Mouse (Mus musculus) CH12.LX (cell line): ENCODE data around the gene Ttc13. TPM values are rescaled to one million over a fixed set of nuclear protein-coding genes. Genes with fewer than 3 reads are reported as not detected.

Experiments
- DNase-seq: peaks from one replicate; pipeline ENCODE4 v3.0.0-alpha.2; 2013; ENCODE audit errors: extremely low read depth
- H3K27ac ChIP-seq: 2 replicates; pipeline ENCODE4 v1.5.1; 2012; ENCODE audit warnings: low read depth, mild to moderate bottlenecking, control low read depth, moderate library complexity; ENCODE audit not compliant: insufficient read depth
- H3K27me3 ChIP-seq: replicated peaks from 2 replicates; pipeline ENCODE3; 2012; ENCODE audit warnings: inconsistent platforms
- H3K36me3 ChIP-seq, 2 experiments: replicated peaks in 1 of 2; 2 replicates each; pipeline versions ENCODE3 to v1.6.1; 2012; ENCODE audit warnings: inconsistent platforms in 1 of 2, low read length in 1 of 2, mild to moderate bottlenecking in 1 of 2, mixed read lengths in 1 of 2, moderate library complexity in 1 of 2; ENCODE audit not compliant: control insufficient read depth in 1 of 2, insufficient read depth in 1 of 2
- H3K4me1 ChIP-seq, 2 experiments: 2 replicates each; pipeline ENCODE4 v1.6.1; 2012; ENCODE audit warnings: inconsistent platforms in 1 of 2, moderate library complexity in 1 of 2; ENCODE audit not compliant: insufficient read depth in 2 of 2, control insufficient read depth in 1 of 2
- H3K4me2 ChIP-seq: 2 replicates; pipeline ENCODE4 v1.6.1; 2012; ENCODE audit warnings: low read depth, mild to moderate bottlenecking, control low read depth; ENCODE audit not compliant: poor library complexity, insufficient read depth, severe bottlenecking
- H3K4me3 ChIP-seq, 3 experiments: fragments of 150-350 bp in 1 of 3; sonication (generic) in 1 of 3; replicated peaks in 1 of 3; 2 replicates each; pipeline versions ENCODE3 to v1.5.1; 2011 to 2012; ENCODE audit warnings: low read depth in 2 of 3, low read length in 2 of 3, mild to moderate bottlenecking in 2 of 3, moderate library complexity in 2 of 3, control low read depth in 1 of 3, improper control_type of control experiment in 1 of 3, inconsistent platforms in 1 of 3, mixed read lengths in 1 of 3; ENCODE audit not compliant: poor library complexity in 1 of 3
- H3K79me2 ChIP-seq: replicated peaks from 2 replicates; pipeline ENCODE4 v1.6.1; 2012; ENCODE audit warnings: mild to moderate bottlenecking, moderate library complexity; ENCODE audit not compliant: control insufficient read depth, poor library complexity, insufficient read depth, severe bottlenecking; ENCODE audit errors: extremely low read depth
- H3K9ac ChIP-seq: 2 replicates; pipeline ENCODE4 v1.6.1; 2012; ENCODE audit warnings: low read depth, mild to moderate bottlenecking, control low read depth, moderate library complexity; ENCODE audit not compliant: insufficient read depth
- H3K9me3 ChIP-seq: replicated peaks from 2 replicates; pipeline ENCODE3; 2012; ENCODE audit warnings: low read length, inconsistent platforms, mixed read lengths
- CHD1 ChIP-seq: IDR thresholded peaks from 2 replicates; pipeline ENCODE4 v1.6.1; 2012; ENCODE audit warnings: low read depth, low read length, improper control_type of control experiment, inconsistent platforms
- ELF1 ChIP-seq: IDR thresholded peaks from 2 replicates; pipeline ENCODE4 v1.6.1; 2014; ENCODE audit warnings: low read depth, mild to moderate bottlenecking, inconsistent platforms, low read length, improper control_type of control experiment
- EP300 ChIP-seq: IDR thresholded peaks from 2 replicates; pipeline ENCODE4 v1.6.1; 2011; ENCODE audit warnings: low read length, improper control_type of control experiment
- GABPA ChIP-seq: IDR thresholded peaks from 2 replicates; pipeline ENCODE4 v1.6.1; 2012; ENCODE audit warnings: low read depth, low read length, improper control_type of control experiment, inconsistent platforms; ENCODE audit not compliant: insufficient replicate concordance
- HCFC1 ChIP-seq: IDR thresholded peaks from 2 replicates; pipeline ENCODE4 v1.6.1; 2012; ENCODE audit warnings: low read depth, mild to moderate bottlenecking, inconsistent platforms, low read length, improper control_type of control experiment
- IRF4 ChIP-seq: IDR thresholded peaks from 2 replicates; pipeline ENCODE4 v1.6.1; 2014; ENCODE audit warnings: low read depth, mild to moderate bottlenecking, inconsistent platforms, low read length, improper control_type of control experiment
- JUN ChIP-seq: IDR thresholded peaks from 2 replicates; pipeline ENCODE4 v1.6.1; 2011; ENCODE audit warnings: low read depth, mild to moderate bottlenecking, low read length, improper control_type of control experiment, moderate library complexity; ENCODE audit not compliant: insufficient read depth
- JUND ChIP-seq: conservative IDR thresholded peaks from 2 replicates; pipeline ENCODE4 v1.6.1; 2011; ENCODE audit warnings: low read depth, low read length, improper control_type of control experiment
- MEF2A ChIP-seq: IDR thresholded peaks from 2 replicates; pipeline ENCODE4 v1.6.1; 2014; ENCODE audit warnings: low read depth, mild to moderate bottlenecking, inconsistent platforms, low read length, improper control_type of control experiment, borderline replicate concordance
- MXI1 ChIP-seq: IDR thresholded peaks from 2 replicates; pipeline ENCODE4 v1.6.1; 2011; ENCODE audit warnings: mild to moderate bottlenecking, low read depth, low read length, improper control_type of control experiment
- MYC ChIP-seq: IDR thresholded peaks from 2 replicates; pipeline ENCODE4 v1.6.1; 2011; ENCODE audit warnings: low read depth, mild to moderate bottlenecking, improper control_type of control experiment, low read length
- NRF1 ChIP-seq: IDR thresholded peaks from 2 replicates; pipeline ENCODE4 v1.6.1; 2014; ENCODE audit warnings: low read depth, mild to moderate bottlenecking, inconsistent platforms, low read length, improper control_type of control experiment, moderate library complexity
- PAX5 ChIP-seq: IDR thresholded peaks from 2 replicates; pipeline ENCODE4 v1.6.1; 2012; ENCODE audit warnings: low read length, inconsistent platforms, mixed read lengths
- POLR2A ChIP-seq: IDR thresholded peaks from 2 replicates; pipeline ENCODE4 v1.6.1; 2011; ENCODE audit warnings: low read depth, mild to moderate bottlenecking, improper control_type of control experiment, low read length
- UBTF ChIP-seq: IDR thresholded peaks from 2 replicates; pipeline ENCODE4 v1.6.1; 2012; ENCODE audit warnings: low read depth, mild to moderate bottlenecking, inconsistent platforms, low read length, improper control_type of control experiment, moderate library complexity
- USF1 ChIP-seq: IDR thresholded peaks from 2 replicates; pipeline ENCODE4 v1.6.1; 2014; ENCODE audit warnings: low read depth, mild to moderate bottlenecking, inconsistent platforms, low read length, improper control_type of control experiment
- USF2 ChIP-seq: conservative IDR thresholded peaks from 2 replicates; pipeline ENCODE4 v1.6.1; 2011; ENCODE audit warnings: low read depth, low read length, improper control_type of control experiment
- ZMIZ1 ChIP-seq: IDR thresholded peaks from 2 replicates; pipeline ENCODE4 v1.6.1; 2012; ENCODE audit warnings: low read depth, mild to moderate bottlenecking, inconsistent platforms, low read length, improper control_type of control experiment
- dilution Hi-C: fragments of 300-500 bp; cut with MboI; formaldehyde crosslinking; loops from 2 replicates; pipeline ENCODE4 v1.14.3; 2020; ENCODE audit warnings: low sequenced_read_pairs; ENCODE audit not compliant: extremely low pct_unique_long_range_greater_than_20kb, extremely low pct_ligation_motif_present
- in situ Hi-C: fragments of 300-500 bp; cut with MboI; formaldehyde crosslinking; loops from 3 replicates; pipeline ENCODE4 v1.14.3; 2019; ENCODE audit warnings: low sequenced_read_pairs, low pct_ligation_motif_present, low pct_unique_long_range_greater_than_20kb, mixed read lengths
- polyA plus RNA-seq: library from polyadenylated mRNA; unstranded; fragments of >175 nt; gene quantifications from 2 replicates; pipeline ENCODE4 v1.2.1, GENCODE M21; 2012; ENCODE audit warnings: low read depth; ENCODE audit not compliant: insufficient read length
- total RNA-seq, 2 experiments: library from RNA; depleted of rRNA; stranded (reverse); fragments of 300-350 nt in 1 of 2; fragments of >200 nt in 1 of 2; gene quantifications; 2 replicates each; pipeline ENCODE4 v1.2.3; 2012 to 2014

The Ttc13 gene
- total and polyA plus RNA-seq, 3 experiments = 30.8 to 33.6 (median 33.5) TPM

DNA sequence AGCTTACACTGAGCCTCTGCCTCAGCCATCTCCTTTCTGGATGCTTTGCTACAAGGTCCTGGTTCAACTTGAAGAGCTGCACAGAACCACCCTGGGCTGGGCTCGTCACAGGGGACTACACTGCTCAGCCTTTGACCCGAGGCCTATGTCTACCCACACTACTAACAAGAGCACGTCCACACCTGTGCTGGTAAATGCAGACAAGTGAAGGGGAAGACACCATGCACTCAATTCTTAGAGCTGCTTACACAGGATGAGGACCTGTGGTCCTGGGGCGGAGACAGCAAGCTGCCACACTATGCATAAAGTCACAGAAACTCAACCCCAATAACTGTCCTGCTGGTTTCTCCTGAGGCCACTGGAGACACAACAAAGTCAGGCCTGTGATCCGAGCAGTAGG is 21.5 kb downstream of the Ttc13 start:
- TF ChIP-seq UBTF (no peak), IRF4 (no peak), GABPA (no peak), ZMIZ1 (no peak), USF1 (no peak), CHD1 (no peak), ELF1 (no peak), JUND (no peak)
- DNase-seq = no peak
- Histone ChIP-seq H3K9ac (no peak overlapping the region), H3K79me2 (no peaks in the 10 kb centered on the region), H3K9me3 (no peaks in the 10 kb centered on the region), H3K4me1 (peaks cover 8 to 23% of the 10 kb centered on the region in 2 experiments), H3K4me2 (no peak overlapping the region), H3K27ac (peak overlapping the region; percentile 26; the same call in 1 of the 2 replicates), H3K27me3 (no peaks in the 10 kb centered on the region), H3K4me3 (no peak overlapping the region), H3K36me3 (peaks cover 45 to 83% of the 10 kb centered on the region in 2 experiments)
- in situ Hi-C loops (no loop called here), dilution Hi-C loops (no loop called here)

DNA sequence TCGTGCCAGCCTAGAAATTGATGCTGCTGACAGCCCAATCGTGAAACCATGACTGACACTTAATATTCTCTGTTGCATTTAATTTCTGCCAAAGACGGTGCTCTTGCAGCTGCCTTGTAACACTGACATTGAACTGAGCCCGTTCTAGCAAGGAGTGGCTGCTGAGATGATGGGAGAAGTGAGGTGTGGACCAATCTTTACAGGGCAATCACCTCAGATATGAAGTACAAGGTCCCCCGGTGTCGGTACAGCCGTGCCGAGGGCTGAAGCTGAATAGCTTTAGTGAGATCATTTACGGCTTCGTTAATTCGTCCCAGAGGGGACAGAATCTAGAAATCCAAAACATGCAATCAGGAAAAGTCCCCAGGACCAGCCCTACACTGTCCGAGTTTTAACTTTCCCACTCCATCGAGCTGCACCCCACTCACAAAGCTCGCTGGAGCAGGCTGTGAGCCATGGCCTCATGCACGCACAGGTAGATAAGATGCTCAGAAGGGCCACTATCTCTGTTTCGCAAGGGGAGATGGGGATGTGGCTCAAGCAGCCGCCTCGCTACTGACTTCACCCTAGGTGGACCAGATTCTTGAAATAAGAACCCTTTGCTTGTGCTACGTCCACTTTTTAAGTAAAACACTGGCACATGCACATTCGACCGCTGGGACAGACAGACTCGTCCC is 26.2 kb downstream of the Ttc13 start:
- H3K36me3 ChIP-seq = peaks cover 56 to 90% of the 10 kb centered on the region in 2 experiments
- no peak overlapping the region for H3K4me3 ChIP-seq
- no peak overlapping the region for H3K9ac ChIP-seq
- dilution Hi-C loops = no loop called here
- no peak for TF ChIP-seq USF2
- in situ Hi-C loops = no loop called here
- H3K27me3 ChIP-seq = no peaks in the 10 kb centered on the region
- no peaks in the 10 kb centered on the region for H3K79me2 ChIP-seq
- no peak for DNase-seq
- peaks cover 3 to 8% of the 10 kb centered on the region in 2 experiments; a peak in 3 of 4 replicates for H3K4me1 ChIP-seq
- H3K4me2 ChIP-seq = no peak overlapping the region
- H3K27ac ChIP-seq = no peak overlapping the region
- no peaks in the 10 kb centered on the region for H3K9me3 ChIP-seq

DNA sequence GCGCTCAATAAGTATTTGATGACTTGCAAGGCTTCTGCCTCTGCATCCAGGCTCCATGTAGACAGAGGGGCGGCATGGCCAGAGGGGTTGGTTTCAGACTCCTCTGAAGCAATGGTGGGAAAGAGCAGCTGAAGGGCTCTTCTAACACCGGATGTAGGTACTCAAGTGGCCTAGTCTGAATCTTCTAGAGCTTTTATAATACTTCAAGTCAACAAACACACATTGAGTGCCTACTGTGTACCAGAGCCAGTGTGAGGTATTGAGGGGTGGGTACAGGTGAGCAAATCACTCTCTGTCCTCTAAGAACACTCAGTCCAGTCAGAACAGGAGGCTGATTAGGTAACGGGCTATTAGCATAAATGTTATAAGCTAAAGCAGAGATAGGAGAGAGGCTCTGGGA is 30.1 kb downstream of the Ttc13 start:
- Histone ChIP-seq H3K36me3 (peaks cover 56 to 79% of the 10 kb centered on the region in 2 experiments), H3K4me3 (no peak overlapping the region), H3K27ac (no peak overlapping the region)
- no peak for DNase-seq
- dilution Hi-C loops = no loop called here
- no peak for TF ChIP-seq POLR2A
- TF ChIP-seq CHD1 = no peak
- TF ChIP-seq EP300 = no peak
- no peak for TF ChIP-seq MEF2A
- no peak for TF ChIP-seq NRF1
- no peak for TF ChIP-seq MXI1
- no peak for TF ChIP-seq HCFC1
- no peak for TF ChIP-seq JUN
- TF ChIP-seq PAX5 = no peak
- no peak for TF ChIP-seq UBTF
- TF ChIP-seq JUND = no peak
- TF ChIP-seq USF2 = no peak
- TF ChIP-seq MYC = no peak
- TF ChIP-seq, all 38 proteins: peak for 0
- Histone ChIP-seq H3K4me1 (peaks cover 0 to 3% of the 10 kb centered on the region in 2 experiments; a peak in 1 of 4 replicates), H3K9ac (no peak overlapping the region), H3K79me2 (no peaks in the 10 kb centered on the region), H3K4me2 (no peak overlapping the region), H3K27me3 (no peaks in the 10 kb centered on the region), H3K9me3 (no peaks in the 10 kb centered on the region)
- in situ Hi-C loops = no loop called here
